Mouse (Mus musculus) limb, embryonic 14.5 days (tissue): ENCODE results near the gene Frmd6. TPM values are rescaled to one million over a fixed set of nuclear protein-coding genes. Genes with fewer than 3 reads are reported as not detected.

Source experiments
- ATAC-seq: fragments of 200-750 bp; cut with Nextera tagmentation; 2 replicates; pipeline ENCODE4 v1.8.0; 2017; ENCODE audit warnings: low read depth, moderate number of reproducible peaks, moderate TSS enrichment; ENCODE audit not compliant: low FRiP score
- DNase-seq: peaks from one replicate; pipeline ENCODE4 v3.0.0-alpha.2; 2015; ENCODE audit warnings: low spot score
- H3K27ac ChIP-seq: fragments of 300-500 bp; sonication (generic); replicated peaks from 2 replicates; pipeline ENCODE4 v1.5.1; 2014; ENCODE audit warnings: low read depth, mild to moderate bottlenecking, low read length, moderate library complexity, mixed read lengths
- H3K27me3 ChIP-seq: fragments of 300-500 bp; sonication (generic); 2 replicates; pipeline ENCODE4 v1.6.1; 2014; ENCODE audit warnings: low read length, mixed read lengths; ENCODE audit not compliant: control insufficient read depth, insufficient read depth
- H3K36me3 ChIP-seq: fragments of 300-500 bp; sonication (generic); 2 replicates; pipeline ENCODE4 v1.6.1; 2014; ENCODE audit warnings: mild to moderate bottlenecking, low read length, moderate library complexity, mixed read lengths; ENCODE audit not compliant: control insufficient read depth, insufficient read depth
- H3K4me1 ChIP-seq: fragments of 300-500 bp; sonication (generic); 2 replicates; pipeline ENCODE4 v1.6.1; 2014; ENCODE audit warnings: antibody characterized with exemption, low read length, mixed read lengths; ENCODE audit not compliant: control insufficient read depth, insufficient read depth
- H3K4me2 ChIP-seq: fragments of 300-500 bp; sonication (generic); replicated peaks from 2 replicates; pipeline ENCODE4 v1.6.1; 2014; ENCODE audit warnings: low read depth, mild to moderate bottlenecking, low read length, moderate library complexity; ENCODE audit not compliant: severe bottlenecking
- H3K4me3 ChIP-seq: fragments of 300-500 bp; sonication (generic); replicated peaks from 2 replicates; pipeline ENCODE4 v1.5.1; 2014; ENCODE audit warnings: low read length
- H3K9ac ChIP-seq: fragments of 300-500 bp; sonication (generic); 2 replicates; pipeline ENCODE4 v1.6.1; 2014; ENCODE audit warnings: mild to moderate bottlenecking, low read depth, low read length, moderate library complexity; ENCODE audit not compliant: severe bottlenecking
- H3K9me3 ChIP-seq: fragments of 300-500 bp; sonication (generic); 2 replicates; pipeline ENCODE4 v1.6.1; 2016; ENCODE audit warnings: low read length; ENCODE audit not compliant: control insufficient read depth
- POLR2A ChIP-seq: fragments of 200-500 bp; IDR thresholded peaks from 2 replicates; pipeline ENCODE4 v1.8.0; 2012; ENCODE audit warnings: inconsistent platforms, mild to moderate bottlenecking, moderate library complexity, borderline replicate concordance; ENCODE audit not compliant: insufficient read depth, insufficient read length; ENCODE audit errors: extremely low read depth
- WGBS: fragments of 180-500 bp; shearing (Covaris S2); extraction: QIAGEN DNeasy Blood & Tissue Kit; methylation state at CpG from one replicate; pipeline ENCODE4 v1.1.7; 2014; 5-methylcytosine and 5-hydroxymethylcytosine counted together
- polyA plus RNA-seq, 2 experiments: library from polyadenylated mRNA; depleted of rRNA in 1 of 2; stranded (reverse) in 1 of 2; unstranded in 1 of 2; fragments of >200 nt; fragmentation: Nextera tagmentation in 1 of 2; extraction: Ambion mirVana in 1 of 2; gene quantifications; 2 replicates each; pipeline versions ENCODE4 v1.2.1 to v1.2.3; 2012 to 2014

Frmd6 gene
- polyA plus RNA-seq, 2 experiments = 48.6 to 64.9 TPM

GRCm38 (mm10) chr12:70914387-70914786, 89.1 kb downstream of the Frmd6 start:
- no peak overlapping the region for H3K27ac ChIP-seq
- TF ChIP-seq POLR2A = no peak
- H3K36me3 ChIP-seq = no peaks in the 10 kb centered on the region
- H3K9ac ChIP-seq = no peak overlapping the region
- no peaks in the 10 kb centered on the region for H3K27me3 ChIP-seq
- H3K4me3 ChIP-seq = no peak overlapping the region
- WGBS = 48% methylated on average over 11 of the region's 11 CpGs
- DNase-seq = peak; percentile 78
- ATAC-seq = no peak
- no peaks in the 10 kb centered on the region for H3K9me3 ChIP-seq
- H3K4me2 ChIP-seq = no peak overlapping the region
- no peaks in the 10 kb centered on the region for H3K4me1 ChIP-seq

GRCm38 (mm10) chr12:70929781-70930180, 104.5 kb downstream of the Frmd6 start:
- Histone ChIP-seq H3K27ac (no peak overlapping the region), H3K4me3 (no peak overlapping the region), H3K27me3 (no peaks in the 10 kb centered on the region), H3K36me3 (no peaks in the 10 kb centered on the region), H3K4me2 (no peak overlapping the region), H3K9me3 (no peaks in the 10 kb centered on the region), H3K9ac (no peak overlapping the region), H3K4me1 (no peaks in the 10 kb centered on the region)
- DNase-seq (no peak), ATAC-seq (no peak)
- TF ChIP-seq POLR2A = no peak
- 80% methylated on average over 4 of the region's 4 CpGs for WGBS

- DNase-seq = no peak
- Histone ChIP-seq H3K27me3 (no peaks in the 10 kb centered on the region), H3K4me1 (no peaks in the 10 kb centered on the region), H3K4me3 (peak overlapping the region; percentile 90), H3K36me3 (peaks cover 14% of the 10 kb centered on the region), H3K27ac (peak overlapping the region; percentile 84), H3K4me2 (peak overlapping the region; percentile 56), H3K9ac (peak overlapping the region; percentile 89), H3K9me3 (no peaks in the 10 kb centered on the region)
- peak; percentile 19; the same call in 1 of the 2 replicates for ATAC-seq
- 33% methylated on average over 8 of the region's 12 CpGs for WGBS
- TF ChIP-seq POLR2A = no peak
Observed at GRCm38 (mm10) chr12:70937150-70937549, 111.8 kb downstream of the Frmd6 start.

- 0 out of 2 replicates have a peak, but pooled peaks have one; percentile 61 for TF ChIP-seq POLR2A
- H3K9ac ChIP-seq = peak within 1 kb of the TSS; percentile 89
- peak within 1 kb of the TSS; percentile 84 for H3K27ac ChIP-seq
- no peaks in the 10 kb centered on the region for H3K4me1 ChIP-seq
- DNase-seq (peak; percentile 82), ATAC-seq (peak; percentile 98)
- peaks cover 20% of the 10 kb centered on the region for H3K36me3 ChIP-seq
- peak within 1 kb of the TSS; percentile 56 for H3K4me2 ChIP-seq
- peak within 1 kb of the TSS; percentile 90 for H3K4me3 ChIP-seq
- no peaks in the 10 kb centered on the region for H3K9me3 ChIP-seq
- WGBS = under 1% methylated on average over 52 of the region's 59 CpGs
- no peaks in the 10 kb centered on the region for H3K27me3 ChIP-seq
Observed at GRCm38 (mm10) chr12:70937571-70938384, 112.5 kb downstream of the Frmd6 start, which contains the start of gene Actr10. TSS of gene Actr10 (plus strand) at chr12:70937857.

GRCm38 (mm10) chr12:70940806-70941205, 115.5 kb downstream of the Frmd6 start:
- H3K4me3 ChIP-seq = no peak overlapping the region
- H3K4me2 ChIP-seq = no peak overlapping the region
- H3K27me3 ChIP-seq = no peaks in the 10 kb centered on the region
- no peak overlapping the region for H3K9ac ChIP-seq
- H3K36me3 ChIP-seq = peaks cover 41% of the 10 kb centered on the region
- H3K4me1 ChIP-seq = no peaks in the 10 kb centered on the region
- no peak for TF ChIP-seq POLR2A
- H3K9me3 ChIP-seq = no peaks in the 10 kb centered on the region
- WGBS = 96% methylated on average over 7 of the region's 7 CpGs
- no peak for ATAC-seq
- no peak overlapping the region for H3K27ac ChIP-seq
- DNase-seq = no peak
